Mouse (Mus musculus) neural tube, embryonic 14.5 days (tissue): ENCODE measurements around the gene Mien1. TPM values are rescaled to one million over a fixed set of nuclear protein-coding genes. Genes with fewer than 3 reads are reported as not detected.

ENCODE experiments used
- ATAC-seq: fragments of 200-750 bp; cut with Nextera tagmentation; 2 replicates; pipeline ENCODE4 v1.8.0; 2017; ENCODE audit warnings: low read depth, mild to moderate bottlenecking, moderate TSS enrichment, moderate library complexity
- H3K27ac ChIP-seq: fragments of 300-500 bp; sonication (generic); 2 replicates; pipeline ENCODE4 v1.5.1; 2014; ENCODE audit warnings: low read depth, mild to moderate bottlenecking, control low read depth, low read length, moderate library complexity, mixed read lengths
- H3K27me3 ChIP-seq: fragments of 300-500 bp; sonication (generic); 2 replicates; pipeline ENCODE4 v1.6.1; 2014; ENCODE audit warnings: low read length; ENCODE audit not compliant: control insufficient read depth, insufficient read depth
- H3K36me3 ChIP-seq: fragments of 300-500 bp; sonication (generic); 2 replicates; pipeline ENCODE4 v1.6.1; 2014; ENCODE audit warnings: low read length, mixed read lengths; ENCODE audit not compliant: control insufficient read depth, insufficient read depth
- H3K4me1 ChIP-seq: fragments of 300-500 bp; sonication (generic); 2 replicates; pipeline ENCODE4 v1.6.1; 2014; ENCODE audit warnings: low read length; ENCODE audit not compliant: control insufficient read depth, insufficient read depth
- H3K4me2 ChIP-seq: fragments of 300-500 bp; sonication (generic); 2 replicates; pipeline ENCODE4 v1.6.1; 2014; ENCODE audit warnings: mild to moderate bottlenecking, low read depth, low read length, control low read depth
- H3K4me3 ChIP-seq: fragments of 300-500 bp; sonication (generic); 2 replicates; pipeline ENCODE4 v1.5.1; 2014; ENCODE audit warnings: low read depth, low read length, control low read depth, mixed read lengths
- H3K9ac ChIP-seq: fragments of 300-500 bp; sonication (generic); replicated peaks from 2 replicates; pipeline ENCODE4 v1.6.1; 2014; ENCODE audit warnings: low read depth, mild to moderate bottlenecking, control low read depth, low read length, mixed read lengths
- H3K9me3 ChIP-seq: fragments of 300-500 bp; sonication (generic); 2 replicates; pipeline ENCODE4 v1.6.1; 2016; ENCODE audit warnings: low read length; ENCODE audit not compliant: control insufficient read depth
- WGBS: fragments of 180-500 bp; shearing (Covaris S2); extraction: QIAGEN DNeasy Blood & Tissue Kit; methylation state at CpG from one replicate; pipeline ENCODE4 v1.1.7; 2014; 5-methylcytosine and 5-hydroxymethylcytosine counted together
- polyA plus RNA-seq: library from polyadenylated mRNA; unstranded; fragments of >200 nt; fragmentation: Nextera tagmentation; extraction: Ambion mirVana; gene quantifications from 2 replicates; pipeline ENCODE4 v1.2.1, GENCODE M21; 2014

Mien1 gene
- polyA plus RNA-seq, 1 experiment from 2014 or later = 247 TPM

DNA sequence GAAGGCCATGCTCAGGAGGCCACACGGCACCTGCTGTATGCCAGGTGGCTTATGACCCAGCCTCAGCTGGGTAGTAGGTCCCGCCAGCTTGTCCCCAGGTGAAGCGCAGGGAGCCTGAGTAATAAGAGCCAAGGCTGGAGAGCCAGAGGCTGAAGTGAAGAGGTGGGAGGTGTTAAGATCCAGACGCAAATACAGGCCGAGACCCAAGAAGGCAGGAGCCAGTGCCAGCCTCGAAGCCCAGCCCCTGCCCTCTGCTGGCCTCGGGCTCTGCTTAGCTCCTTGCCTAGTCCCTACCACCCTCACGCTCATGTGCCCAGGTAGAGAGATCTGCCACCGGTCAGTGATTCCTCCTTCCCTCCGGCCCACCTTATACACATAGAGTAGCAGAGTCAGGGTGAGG lies 50.5 kb downstream of the Mien1 start:
- ATAC-seq = no peak
- no peaks in the 10 kb centered on the region for H3K36me3 ChIP-seq
- H3K9me3 ChIP-seq = no peaks in the 10 kb centered on the region
- no peak overlapping the region for H3K4me2 ChIP-seq
- peaks cover 12% of the 10 kb centered on the region; the same call in 1 of the 2 replicates for H3K27me3 ChIP-seq
- no peak overlapping the region for H3K9ac ChIP-seq
- WGBS = 84% methylated on average over 10 of the region's 10 CpGs
- no peaks in the 10 kb centered on the region for H3K4me1 ChIP-seq
- no peak overlapping the region for H3K27ac ChIP-seq
- H3K4me3 ChIP-seq = no peak overlapping the region

Other genes starting within 250 kb of the Mien1 start
- 56.7 and 61.1 TPM in 2 replicates for gene Med1, start 245.7 kb downstream of the Mien1 start, polyA plus RNA-seq
- 11.3 TPM in 2 replicates for gene Cdk12, start 235.9 kb downstream of the Mien1 start, polyA plus RNA-seq
- gene Neurod2, start 109.3 kb downstream of the Mien1 start, polyA plus RNA-seq = 25.3 and 25.5 TPM in 2 replicates
- gene Ppp1r1b, start 90.6 kb downstream of the Mien1 start, polyA plus RNA-seq = 1.3 and 2.4 TPM in 2 replicates
- 28.0 and 35.6 TPM in 2 replicates for gene Stard3, start 80.6 kb downstream of the Mien1 start, polyA plus RNA-seq
- gene Tcap, start 55.2 kb downstream of the Mien1 start, polyA plus RNA-seq = 0.29 and 0.39 TPM in 2 replicates
- 1.8 and 2.6 TPM in 2 replicates for gene Pnmt, start 52.5 kb downstream of the Mien1 start, polyA plus RNA-seq
- 5.8 and 6.2 TPM in 2 replicates for gene Pgap3, start 38.5 kb downstream of the Mien1 start, polyA plus RNA-seq
- gene Erbb2, start 26.5 kb downstream of the Mien1 start, polyA plus RNA-seq = 5.9 and 9.1 TPM in 2 replicates
- gene Grb7, start 7.4 kb upstream of the Mien1 start, polyA plus RNA-seq = 0.86 and 0.97 TPM in 2 replicates
- 0.20 and 0.22 TPM in 2 replicates for gene Ikzf3, start 107.0 kb upstream of the Mien1 start, polyA plus RNA-seq
- not detected in 2 replicates for gene Zpbp2, start 112.1 kb upstream of the Mien1 start, polyA plus RNA-seq
- 14.5 and 16.2 TPM in 2 replicates for gene Ormdl3, start 148.4 kb upstream of the Mien1 start, polyA plus RNA-seq
- gene Lrrc3c, start 159.3 kb upstream of the Mien1 start, polyA plus RNA-seq = not detected in 2 replicates
- gene Gm12355, start 186.7 kb upstream of the Mien1 start, polyA plus RNA-seq = 0.37 and 0.76 TPM in 2 replicates
- gene Gsdma3, start 187.4 kb upstream of the Mien1 start, polyA plus RNA-seq = not detected in 2 replicates
- not detected in 2 replicates for gene Gsdma2, start 207.8 kb upstream of the Mien1 start, polyA plus RNA-seq
- gene Gsdma, start 225.4 kb upstream of the Mien1 start, polyA plus RNA-seq = not detected in 2 replicates
- gene Psmd3, start 243.6 kb upstream of the Mien1 start, polyA plus RNA-seq = 117 and 124 TPM in 2 replicates